In the genomic region with DNA sequence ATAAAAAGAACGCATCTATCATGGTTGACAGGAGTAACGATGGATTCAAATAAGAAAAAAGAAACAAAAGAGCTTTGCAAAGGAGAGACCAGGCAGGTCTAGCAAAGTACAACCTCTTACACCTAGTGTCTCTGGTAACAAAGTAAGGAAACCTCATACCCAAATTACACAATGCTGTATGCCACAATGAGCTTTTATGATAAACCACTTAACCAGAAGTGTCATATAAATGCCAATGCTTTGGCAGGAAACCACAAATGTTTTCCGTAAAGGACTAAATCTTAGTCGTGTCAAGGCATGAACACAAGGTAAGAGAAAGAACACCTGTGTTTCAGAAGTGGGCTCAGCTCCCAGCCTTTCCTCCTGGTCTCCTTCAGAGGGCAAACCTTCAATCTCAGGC, we compare ENCODE assay signal across 13 mouse cellular contexts.
"Had no signal": no experiment of that assay in that cellular context is flagged by ENCODE, and none has a peak within 500 bp of the region (broad histone marks: within the 10 kb centered on the region; RNA-seq: fewer than 3 reads in every experiment).

No protein-coding gene starts in this region.

- DNase-seq: kidney, adult 18-20 months; kidney, adult 9 months; kidney, postnatal 14 days; kidney, postnatal 4 days; layer of hippocampus, postnatal 36 days; left cerebral cortex, postnatal 4 days; liver, postnatal 0 days; lung, embryonic 14.5 days; midbrain, embryonic 14.5 days; right cerebral cortex, adult 18-20 months; right cerebral cortex, postnatal 14 days; spleen, adult 18-20 months; thymus, postnatal 36 days had no signal
